ENCODE assay signal across 8 mouse cellular contexts in the genomic region with DNA sequence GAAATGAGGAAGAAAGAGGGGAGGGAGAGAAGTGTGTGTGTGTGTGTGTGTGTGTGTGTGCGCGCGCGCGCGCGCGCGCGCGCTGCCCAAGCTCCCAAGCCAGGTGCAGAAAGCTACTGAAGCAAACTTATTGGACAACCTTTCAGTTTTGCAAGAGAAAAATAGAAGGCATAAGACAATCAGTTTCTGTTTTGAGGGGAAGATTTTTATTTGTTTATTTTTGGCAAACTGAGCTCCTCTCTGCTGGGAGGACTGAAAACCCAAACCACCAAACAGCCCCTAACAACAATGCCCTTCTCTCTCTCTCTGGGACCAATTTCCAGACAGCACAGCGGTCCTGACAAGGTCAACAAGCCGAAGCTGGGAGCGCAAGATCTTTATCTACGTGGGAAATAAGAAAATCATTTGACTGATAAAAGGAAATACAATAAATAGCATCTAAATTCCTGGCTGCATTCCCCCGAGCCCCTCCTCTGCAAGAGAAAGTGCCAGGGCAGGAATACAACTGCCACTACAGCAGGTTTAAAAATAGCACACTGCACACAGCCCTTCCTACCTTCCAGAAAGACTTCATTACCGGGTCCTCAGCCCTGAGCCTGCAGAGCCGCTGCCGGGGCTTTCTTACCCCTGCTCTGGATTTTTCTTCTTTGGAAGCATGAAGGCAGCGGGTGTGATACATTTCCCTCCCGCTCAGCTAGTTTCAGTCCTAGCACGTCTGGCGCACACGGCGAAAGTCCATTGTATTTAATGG.
DNase-seq lines count a peak whose midpoint lies in the region; ATAC-seq and TF ChIP-seq lines count a peak whose summit lies in the region.

No protein-coding gene starts in this region.

- H3K4me2 ChIP-seq in forebrain, postnatal 0 days (ENCODE audit: low read depth): peak overlapping the region; percentile 62
- peak overlapping the region; percentile 62 for H3K4me2 ChIP-seq in liver, embryonic 14.5 days (ENCODE audit: low read depth)

- TF ChIP-seq EP300 in liver, embryonic 14.5 days (IDR thresholded peaks at IDR 0.05; ENCODE audit: low read depth): no peak

- H3K27ac ChIP-seq in brown adipose tissue, adult 24 weeks (replicated peaks; ENCODE audit: low read depth, low read length): peak overlapping the region; percentile 86
- H3K27ac ChIP-seq in forebrain, postnatal 0 days (ENCODE audit: low read depth, low read length): peak overlapping the region; percentile 96
- no peak overlapping the region for H3K27ac ChIP-seq in liver, embryonic 14.5 days

- no peaks in the 10 kb centered on the region for H3K9me3 ChIP-seq in forebrain, postnatal 0 days (ENCODE audit: low read length)
- H3K9me3 ChIP-seq in liver, embryonic 14.5 days (ENCODE audit: control insufficient read depth, low read length): no peaks in the 10 kb centered on the region

- peak overlapping the region; percentile 59 for H3K9ac ChIP-seq in forebrain, postnatal 0 days
- no peak overlapping the region for H3K9ac ChIP-seq in liver, embryonic 14.5 days (replicated peaks)

- no peaks in the 10 kb centered on the region for H3K27me3 ChIP-seq in forebrain, postnatal 0 days (ENCODE audit: insufficient read depth, low read length)
- H3K27me3 ChIP-seq in liver, embryonic 14.5 days (ENCODE audit: control insufficient read depth, insufficient read depth, low read length): no peaks in the 10 kb centered on the region

- TF ChIP-seq CTCF in forebrain, postnatal 0 days (IDR thresholded peaks at IDR 0.05; ENCODE audit: low read depth): no peak
- no peak for TF ChIP-seq CTCF in liver, embryonic 14.5 days (IDR thresholded peaks at IDR 0.05; ENCODE audit: low read depth)

- no peaks in the 10 kb centered on the region for H3K36me3 ChIP-seq in forebrain, postnatal 0 days (ENCODE audit: insufficient read depth)
- H3K36me3 ChIP-seq in liver, embryonic 14.5 days (replicated peaks; ENCODE audit: control insufficient read depth, insufficient read depth, low read depth): no peaks in the 10 kb centered on the region

- H3K4me3 ChIP-seq in brown adipose tissue, adult 24 weeks (ENCODE audit: insufficient read depth, low read depth, low read length): peak overlapping the region; percentile 55
- H3K4me3 ChIP-seq in forebrain, postnatal 0 days (ENCODE audit: low read depth, low read length): peak overlapping the region; percentile 31
- H3K4me3 ChIP-seq in liver, embryonic 14.5 days (ENCODE audit: insufficient read depth in 1 of 2, low read depth in 2 of 2, low read length in 2 of 2): peak overlapping the region; percentile 18 to 41; a peak in 3 of 4 replicates

- DNase-seq in right cerebral cortex, adult 2 months (ENCODE audit: low spot score in 2 of 2): peak; percentile 38 to 59
- no peak for DNase-seq in right cerebral cortex, postnatal 36 days (ENCODE audit: low spot score in 2 of 2)
- DNase-seq in forebrain, postnatal 0 days: peak; percentile 69
- DNase-seq in liver, embryonic 14.5 days (ENCODE audit: low read depth in 3 of 3, low spot score in 3 of 3): no peak
- DNase-seq in neural tube, embryonic 10.5 days (ENCODE audit: extremely low spot score, low spot score): peak; percentile 27
- no peak for DNase-seq in layer of hippocampus, adult 9-11 months

- 4% methylated on average over 25 of the region's 25 CpGs for WGBS in forebrain, postnatal 0 days
- 4% methylated on average over 25 of the region's 25 CpGs for WGBS in liver, embryonic 14.5 days (ENCODE audit: insufficient replicate concordance)

- H3K4me1 ChIP-seq in brown adipose tissue, adult 24 weeks (ENCODE audit: control insufficient read depth, insufficient read depth, insufficient read length, low read length): peaks cover 31% of the 10 kb centered on the region
- peaks cover 23% of the 10 kb centered on the region for H3K4me1 ChIP-seq in forebrain, postnatal 0 days (ENCODE audit: insufficient read depth)
- peaks cover 0 to 9% of the 10 kb centered on the region in 2 experiments; a peak in 1 of 4 replicates for H3K4me1 ChIP-seq in liver, embryonic 14.5 days (replicated peaks; ENCODE audit: control insufficient read depth in 2 of 2, insufficient read depth in 2 of 2, low read length in 1 of 2)

- ATAC-seq in forebrain, postnatal 0 days: peak; percentile 12; the same call in 1 of the 2 replicates
- ATAC-seq in inflammation-experienced regulatory T-cells, adult 6 months: peak; percentile 34
- ATAC-seq in liver, embryonic 14.5 days (ENCODE audit: insufficient read depth): no peak

Comparison
In these comparisons a context has a peak if more than half of its experiments do, and no peak if none do; other contexts are left out.
1. DNase-seq: peak in right cerebral cortex, adult 2 months (2 of 2), forebrain, postnatal 0 days (single experiment) and neural tube, embryonic 10.5 days (single experiment); none in right cerebral cortex, postnatal 36 days (0 of 2), liver, embryonic 14.5 days (0 of 3) and layer of hippocampus, adult 9-11 months (single experiment).
2. Peak in every context shown above with its lines, with median percentiles within 50 percentile points of each other: H3K4me3 ChIP-seq.